Mouse (Mus musculus) MEL (cell line): ENCODE data around the gene 6030408B16Rik.

ENCODE experiments used
- CTCF ChIP-seq, 3 experiments: IDR thresholded peaks in 2 of 3; conservative IDR thresholded peaks in 1 of 3; 2 replicates each; pipeline ENCODE4 v1.5.1; 2011 to 2012; ENCODE audit warnings: low read length in 3 of 3, low read depth in 2 of 3, mild to moderate bottlenecking in 2 of 3, improper control_type of control experiment in 1 of 3, inconsistent platforms in 1 of 3, mixed read lengths in 1 of 3, moderate library complexity in 1 of 3; ENCODE audit not compliant: control insufficient read depth in 1 of 3, insufficient read depth in 1 of 3, poor library complexity in 1 of 3, severe bottlenecking in 1 of 3
- POLR2A ChIP-seq, 2 experiments: IDR thresholded peaks; 2 replicates each; pipeline ENCODE4 v1.6.1; 2011 to 2012; ENCODE audit warnings: low read length in 2 of 2, mild to moderate bottlenecking in 2 of 2, control low read depth in 1 of 2, improper control_type of control experiment in 1 of 2, low read depth in 1 of 2, moderate library complexity in 1 of 2; ENCODE audit not compliant: control insufficient read depth in 1 of 2, insufficient read depth in 1 of 2, poor library complexity in 1 of 2
- RCOR1 ChIP-seq: IDR thresholded peaks from 2 replicates; pipeline ENCODE4 v1.6.1; 2012; ENCODE audit warnings: low read depth, mild to moderate bottlenecking, inconsistent platforms, low read length, improper control_type of control experiment

DNA sequence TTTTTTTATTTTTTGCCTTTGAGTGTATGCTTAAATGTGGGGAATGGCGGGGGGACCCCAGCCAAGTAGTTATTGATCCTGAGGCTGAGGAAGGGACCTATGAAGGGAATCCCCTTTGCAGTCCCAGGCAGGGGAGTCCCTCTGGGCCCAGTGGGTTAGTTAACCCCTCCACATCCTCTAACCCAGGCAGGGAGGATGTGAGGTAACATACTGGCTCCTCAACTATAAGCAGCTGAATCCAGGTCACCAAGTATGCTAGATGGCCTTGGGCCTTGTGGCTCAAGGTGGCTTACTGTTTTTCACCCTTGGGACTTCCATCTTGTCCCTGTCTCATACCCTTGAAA lies 45.9 kb upstream of the 6030408B16Rik start:
- no peak for TF ChIP-seq POLR2A (IDR thresholded peaks at IDR 0.05; ENCODE audit: control insufficient read depth in 1 of 2, insufficient read depth in 1 of 2, low read depth in 1 of 2, low read length in 2 of 2, poor library complexity in 1 of 2)
- no peak for TF ChIP-seq CTCF (IDR thresholded peaks at IDR 0.05 in 2 of 3, conservative IDR thresholded peaks at IDR 0.05 in 1 of 3; ENCODE audit: control insufficient read depth in 1 of 3, insufficient read depth in 1 of 3, low read depth in 2 of 3, low read length in 3 of 3, poor library complexity in 1 of 3, severe bottlenecking in 1 of 3)
- TF ChIP-seq RCOR1: no peak
